Mouse (Mus musculus) lung, postnatal 0 days (tissue): ENCODE results near the gene Ipo13. TPM values are rescaled to one million over a fixed set of nuclear protein-coding genes. Genes with fewer than 3 reads are reported as not detected.

Experiments used
- ATAC-seq: fragments of 200-750 bp; cut with Nextera tagmentation; 2 replicates; pipeline ENCODE4 v1.8.0; 2017; ENCODE audit warnings: moderate library complexity
- DNase-seq: peaks from one replicate; pipeline ENCODE4 v3.0.0-alpha.2; 2016; ENCODE audit warnings: low spot score
- H3K27ac ChIP-seq: fragments of 300-500 bp; sonication (generic); 2 replicates; pipeline ENCODE4 v1.5.1; 2014; ENCODE audit warnings: antibody characterized with exemption, mild to moderate bottlenecking, low read length, mixed read lengths
- H3K27me3 ChIP-seq: fragments of 300-500 bp; sonication (generic); replicated peaks from 2 replicates; pipeline ENCODE4 v1.6.1; 2014; ENCODE audit warnings: low read length, mixed read lengths; ENCODE audit not compliant: insufficient read depth
- H3K36me3 ChIP-seq: fragments of 300-500 bp; sonication (generic); 2 replicates; pipeline ENCODE4 v1.6.1; 2014; ENCODE audit warnings: low read length, mixed read lengths; ENCODE audit not compliant: insufficient read depth
- H3K4me1 ChIP-seq: fragments of 300-500 bp; sonication (generic); 2 replicates; pipeline ENCODE4 v1.6.1; 2014; ENCODE audit warnings: antibody characterized with exemption, low read depth, low read length, mixed read lengths; ENCODE audit not compliant: insufficient read depth
- H3K4me2 ChIP-seq: fragments of 300-500 bp; sonication (generic); replicated peaks from 2 replicates; pipeline ENCODE4 v1.6.1; 2014; ENCODE audit warnings: low read depth, mild to moderate bottlenecking, low read length, moderate library complexity, mixed read lengths
- H3K4me3 ChIP-seq: fragments of 300-500 bp; sonication (generic); 2 replicates; pipeline ENCODE4 v1.5.1; 2014; ENCODE audit warnings: low read depth, low read length
- H3K9ac ChIP-seq: fragments of 300-500 bp; sonication (generic); replicated peaks from 2 replicates; pipeline ENCODE4 v1.6.1; 2014; ENCODE audit warnings: low read depth, mild to moderate bottlenecking
- H3K9me3 ChIP-seq: fragments of 300-500 bp; sonication (generic); 2 replicates; pipeline ENCODE4 v1.6.1; 2016; ENCODE audit warnings: low read length, mixed read lengths
- CTCF ChIP-seq: IDR thresholded peaks from 2 replicates; pipeline ENCODE4 v1.5.1; 2016; ENCODE audit warnings: antibody characterized with exemption, mild to moderate bottlenecking
- EP300 ChIP-seq: IDR thresholded peaks from 2 replicates; pipeline ENCODE4 v1.6.1; 2016; ENCODE audit warnings: antibody characterized with exemption, mild to moderate bottlenecking, control low read depth
- WGBS: fragments of 180-500 bp; shearing (Covaris S2); extraction: QIAGEN DNeasy Blood & Tissue Kit; methylation state at CpG from one replicate; pipeline ENCODE4 v1.1.7; 2014; 5-methylcytosine and 5-hydroxymethylcytosine counted together
- polyA plus RNA-seq: library from polyadenylated mRNA; unstranded; fragments of >200 nt; fragmentation: Nextera tagmentation; extraction: Ambion mirVana; gene quantifications from 2 replicates; pipeline ENCODE4 v1.2.1, GENCODE M21; 2015

Ipo13 gene
- polyA plus RNA-seq, 1 experiment from 2014 or later = 35.6 TPM

GRCm38 (mm10) chr4:117934081-117934480 lies 19.3 kb upstream of the Ipo13 start:
- TF ChIP-seq CTCF (no peak), EP300 (no peak)
- WGBS = 68% methylated on average over 4 of the region's 4 CpGs

GRCm38 (mm10) chr4:117933248-117933647 lies 18.4 kb upstream of the Ipo13 start:
- Histone ChIP-seq H3K9ac (no peak overlapping the region), H3K36me3 (no peaks in the 10 kb centered on the region), H3K27ac (no peak overlapping the region), H3K4me3 (no peak overlapping the region), H3K9me3 (no peaks in the 10 kb centered on the region), H3K4me2 (no peak overlapping the region), H3K27me3 (no peaks in the 10 kb centered on the region), H3K4me1 (peaks cover 4% of the 10 kb centered on the region; the same call in 1 of the 2 replicates)
- peak; percentile 56 for DNase-seq
- 56% methylated on average over 5 of the region's 5 CpGs for WGBS
- TF ChIP-seq CTCF (no peak), EP300 (no peak)
- ATAC-seq = peak; percentile 71

More at GRCm38 (mm10) chr4:117934081-117934480, 19.3 kb upstream of the Ipo13 start:
- H3K36me3 ChIP-seq = no peaks in the 10 kb centered on the region
- no peak overlapping the region for H3K4me3 ChIP-seq
- H3K4me1 ChIP-seq = peaks cover under 1% of the 10 kb centered on the region; the same call in 1 of the 2 replicates
- no peak overlapping the region for H3K4me2 ChIP-seq
- DNase-seq (no peak), ATAC-seq (no peak)
- H3K9me3 ChIP-seq = no peaks in the 10 kb centered on the region
- H3K27me3 ChIP-seq = no peaks in the 10 kb centered on the region
- no peak overlapping the region for H3K9ac ChIP-seq
- H3K27ac ChIP-seq = no peak overlapping the region

- Histone ChIP-seq H3K9ac (0 out of 2 replicates have a peak within 1 kb of the TSS, but pooled peaks have one; percentile 12), H3K4me1 (peaks cover 10% of the 10 kb centered on the region; the same call in 1 of the 2 replicates), H3K4me3 (peak within 1 kb of the TSS; percentile 33), H3K4me2 (peak within 1 kb of the TSS; percentile 67), H3K36me3 (no peaks in the 10 kb centered on the region), H3K9me3 (no peaks in the 10 kb centered on the region), H3K27me3 (peaks cover 29% of the 10 kb centered on the region), H3K27ac (no peak within 1 kb of the TSS)
- ATAC-seq (peak; percentile 60), DNase-seq (no peak)
- TF ChIP-seq CTCF (no peak), EP300 (no peak)
- WGBS = under 1% methylated on average over 32 of the region's 33 CpGs
Observed at GRCm38 (mm10) chr4:117929391-117929881, 14.6 kb upstream of the Ipo13 start, which contains the start of gene Artn. Artn (minus strand) TSS chr4:117929763.

- Histone ChIP-seq H3K27me3 (peaks cover 29% of the 10 kb centered on the region), H3K4me3 (peak overlapping the region; percentile 33), H3K36me3 (no peaks in the 10 kb centered on the region), H3K4me2 (peak overlapping the region; percentile 67), H3K9ac (0 out of 2 replicates have a peak overlapping the region, but pooled peaks have one; percentile 12), H3K27ac (no peak overlapping the region), H3K9me3 (no peaks in the 10 kb centered on the region), H3K4me1 (peaks cover 10% of the 10 kb centered on the region; the same call in 1 of the 2 replicates)
- TF ChIP-seq CTCF = peak; percentile 74
- TF ChIP-seq EP300 = no peak
- WGBS = 3% methylated on average over 13 of the region's 13 CpGs
- ATAC-seq = peak; percentile 37
- peak; percentile 83 for DNase-seq
Observed at GRCm38 (mm10) chr4:117928699-117929241, 14.0 kb upstream of the Ipo13 start.

GRCm38 (mm10) chr4:117928234-117928633 lies 13.4 kb upstream of the Ipo13 start:
- Histone ChIP-seq H3K4me1 (peaks cover 10% of the 10 kb centered on the region; the same call in 1 of the 2 replicates), H3K4me3 (no peak overlapping the region)
- peak; percentile 58 for DNase-seq

GRCm38 (mm10) chr4:117926545-117927482 lies 12.0 kb upstream of the Ipo13 start:
- peaks cover 10% of the 10 kb centered on the region; the same call in 1 of the 2 replicates for H3K4me1 ChIP-seq
- DNase-seq (peak; percentile 58), ATAC-seq (peak; percentile 49)
- H3K27me3 ChIP-seq = peaks cover 29% of the 10 kb centered on the region
- no peak overlapping the region for H3K27ac ChIP-seq
- H3K9ac ChIP-seq = no peak overlapping the region
- H3K4me2 ChIP-seq = peak overlapping the region; percentile 85
- 5% methylated on average over 63 of the region's 71 CpGs for WGBS
- peak overlapping the region; percentile 43 for H3K4me3 ChIP-seq
- no peak for TF ChIP-seq CTCF
- H3K36me3 ChIP-seq = no peaks in the 10 kb centered on the region
- H3K9me3 ChIP-seq = no peaks in the 10 kb centered on the region

More at GRCm38 (mm10) chr4:117928234-117928633, 13.4 kb upstream of the Ipo13 start:
- Histone ChIP-seq H3K36me3 (no peaks in the 10 kb centered on the region), H3K27ac (no peak overlapping the region), H3K9me3 (no peaks in the 10 kb centered on the region), H3K4me2 (no peak overlapping the region), H3K27me3 (peaks cover 29% of the 10 kb centered on the region), H3K9ac (no peak overlapping the region)
- 0 out of 2 replicates have a peak, but pooled peaks have one; percentile 10 for ATAC-seq
- TF ChIP-seq EP300 (no peak), CTCF (peak; percentile 89)
- WGBS = 21% methylated on average over 6 of the region's 6 CpGs
